ENCODE assay signal across 10 mouse cellular contexts in the genomic region with DNA sequence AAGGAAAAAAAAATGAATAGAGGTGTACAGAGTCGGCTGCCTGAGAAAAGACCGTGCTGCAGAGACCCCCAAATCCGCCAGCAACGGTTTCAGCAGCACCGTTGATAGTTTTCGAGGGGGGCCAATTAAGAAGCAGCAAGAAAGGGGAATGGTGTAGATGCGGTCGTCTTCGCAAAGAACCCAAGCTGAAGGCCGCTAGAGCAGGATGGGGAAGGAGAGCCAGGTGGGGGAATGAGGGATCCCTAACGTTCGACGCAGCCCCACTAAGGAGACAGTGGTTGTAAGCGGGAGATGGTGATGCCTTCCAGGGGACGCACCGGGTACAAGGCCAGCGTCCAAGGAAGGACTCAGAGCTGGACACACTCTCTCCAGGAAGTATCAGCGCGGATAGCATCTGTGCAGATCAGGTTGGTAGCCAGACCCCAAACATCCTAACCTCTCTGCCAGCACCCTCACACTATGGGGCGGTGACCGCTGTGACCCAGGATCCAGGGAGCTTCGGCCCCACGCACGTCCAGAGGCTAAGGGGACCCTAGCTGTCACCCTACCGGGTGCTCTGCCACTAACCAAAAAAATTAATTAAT. TPM values are rescaled to one million over a fixed set of nuclear protein-coding genes. Genes with fewer than 3 reads are reported as not detected.
DNase-seq lines count a peak whose midpoint lies in the region; ATAC-seq and TF ChIP-seq lines count a peak whose summit lies in the region.
"Had no signal": no experiment of that assay in that cellular context is flagged by ENCODE, and none has a peak within 500 bp of the region (broad histone marks: within the 10 kb centered on the region; RNA-seq: fewer than 3 reads in every experiment).

No protein-coding gene starts in this region.

- DNase-seq in kidney, adult 2 months = no peak
- no peak for DNase-seq in kidney, postnatal 14 days
- DNase-seq in cerebellum, postnatal 10 days = peak; percentile 36 to 42
- DNase-seq in hindbrain, postnatal 0 days (ENCODE audit: low spot score) = no peak
- peak; percentile 36 for DNase-seq in neural tube, embryonic 11.5 days (ENCODE audit: low spot score)
- DNase-seq in thymus, postnatal 10 days (ENCODE audit: low spot score in 2 of 2) = no peak
- DNase-seq in lung, postnatal 25 days (ENCODE audit: low spot score) = no peak

- TF ChIP-seq CTCF in kidney, adult 2 months (conservative IDR thresholded peaks at IDR 0.05; ENCODE audit: insufficient read depth, insufficient read length, low read depth, low read length) = no peak
- TF ChIP-seq CTCF in hindbrain, postnatal 0 days (IDR thresholded peaks at IDR 0.05; ENCODE audit: low read depth) = no peak

- TF ChIP-seq POLR2A in kidney, adult 2 months (IDR thresholded peaks at IDR 0.05; ENCODE audit: low read depth, low read length) = no peak

- H3K4me1 ChIP-seq in kidney, adult 2 months (ENCODE audit: control insufficient read depth, insufficient read depth, low read length) = no peaks in the 10 kb centered on the region
- peaks cover 6% of the 10 kb centered on the region for H3K4me1 ChIP-seq in hindbrain, postnatal 0 days (ENCODE audit: insufficient read depth, low read length)
- peaks cover 13% of the 10 kb centered on the region for H3K4me1 ChIP-seq in neural tube, embryonic 11.5 days (ENCODE audit: control insufficient read depth, insufficient read depth, low read length)

- no peak for ATAC-seq in hindbrain, postnatal 0 days
- no peak for ATAC-seq in neural tube, embryonic 11.5 days (ENCODE audit: insufficient read depth, low FRiP score, low TSS enrichment)
- no peak for ATAC-seq in megakaryocyte-erythroid progenitor cell, adult 5-6 weeks (replicated peaks; ENCODE audit: low FRiP score, low TSS enrichment, poor library complexity, severe bottlenecking)
- ATAC-seq: Patski had no signal

- H3K9ac ChIP-seq in hindbrain, postnatal 0 days (replicated peaks; ENCODE audit: low read length) = peak overlapping the region; percentile 58
- peak overlapping the region; percentile 58 for H3K9ac ChIP-seq in neural tube, embryonic 11.5 days (ENCODE audit: low read length)

- H3K4me3 ChIP-seq in kidney, adult 2 months (ENCODE audit: insufficient read depth, low read depth, low read length) = peak overlapping the region; percentile 29
- peak overlapping the region; percentile 65 for H3K4me3 ChIP-seq in hindbrain, postnatal 0 days (ENCODE audit: low read length)
- peak overlapping the region; percentile 49 for H3K4me3 ChIP-seq in neural tube, embryonic 11.5 days (ENCODE audit: low read depth, low read length)

- H3K36me3 ChIP-seq in kidney, adult 2 months (ENCODE audit: control insufficient read depth, insufficient read depth, low read length) = no peaks in the 10 kb centered on the region
- no peaks in the 10 kb centered on the region for H3K36me3 ChIP-seq in hindbrain, postnatal 0 days (ENCODE audit: insufficient read depth, low read length)
- H3K36me3 ChIP-seq in neural tube, embryonic 11.5 days (ENCODE audit: control insufficient read depth, insufficient read depth, low read length) = no peaks in the 10 kb centered on the region

- peaks cover 6% of the 10 kb centered on the region for H3K27me3 ChIP-seq in kidney, adult 2 months (replicated peaks; ENCODE audit: control insufficient read depth, insufficient read depth, low read length)
- peaks cover 8% of the 10 kb centered on the region; the same call in 1 of the 2 replicates for H3K27me3 ChIP-seq in hindbrain, postnatal 0 days (ENCODE audit: insufficient read depth, low read length)
- H3K27me3 ChIP-seq in neural tube, embryonic 11.5 days (ENCODE audit: control insufficient read depth, insufficient read depth, low read length) = peaks cover 62% of the 10 kb centered on the region

- no peak overlapping the region for H3K27ac ChIP-seq in kidney, adult 2 months (ENCODE audit: insufficient read depth, low read depth, low read length)
- peak overlapping the region; percentile 12 for H3K27ac ChIP-seq in hindbrain, postnatal 0 days
- no peak overlapping the region for H3K27ac ChIP-seq in neural tube, embryonic 11.5 days (ENCODE audit: low read depth, low read length)

- H3K4me2 ChIP-seq in hindbrain, postnatal 0 days (ENCODE audit: low read depth, low read length) = peak overlapping the region; percentile 88
- H3K4me2 ChIP-seq in neural tube, embryonic 11.5 days (ENCODE audit: low read depth) = peak overlapping the region; percentile 80

- H3K9me3 ChIP-seq in hindbrain, postnatal 0 days (ENCODE audit: low read length) = no peaks in the 10 kb centered on the region
- H3K9me3 ChIP-seq in neural tube, embryonic 11.5 days (ENCODE audit: control insufficient read depth, low read length) = no peaks in the 10 kb centered on the region

- WGBS in kidney, adult 2 months = 6% methylated on average over 25 of the region's 25 CpGs
- 3% methylated on average over 25 of the region's 25 CpGs for WGBS in hindbrain, postnatal 0 days
- 5% methylated on average over 25 of the region's 25 CpGs for WGBS in neural tube, embryonic 11.5 days

RNA-seq across cellular contexts. Expression of a gene that starts 2.7 kb away (rescaled TPM):
- polyA plus RNA-seq in kidney, adult 2 months (2012; rRNA removed) = 2.5 TPM in 2 replicates
- total RNA-seq in hindbrain, postnatal 0 days (2014; rRNA removed) = 56.0 and 56.6 TPM in 2 replicates
- 54.5 and 54.9 TPM in 2 replicates for polyA plus RNA-seq in hindbrain, postnatal 0 days (2015; fragmentation: Nextera tagmentation; extraction: Ambion mirVana)
- polyA plus RNA-seq in neural tube, embryonic 11.5 days (2014; fragmentation: Nextera tagmentation; extraction: Ambion mirVana) = 27.1 and 32.0 TPM in 2 replicates
- not detected in 2 replicates for total RNA-seq in megakaryocyte-erythroid progenitor cell, adult 5-6 weeks (2014; fragmentation: Nextera tagmentation)
- 0.14 TPM in 1 of 2 replicates, not detected in the other for total RNA-seq in megakaryocyte-erythroid progenitor cell, adult 5-6 weeks (2017)
- polyA plus RNA-seq: Patski had no signal

RNA-seq across cellular contexts. Expression of a gene that starts 52.6 kb away (rescaled TPM):
- polyA plus RNA-seq in kidney, adult 2 months (2012; rRNA removed) = 67.8 and 81.0 TPM in 2 replicates
- total RNA-seq in hindbrain, postnatal 0 days (2014; rRNA removed) = not detected in 2 replicates
- not detected in 2 replicates for polyA plus RNA-seq in hindbrain, postnatal 0 days (2015; fragmentation: Nextera tagmentation; extraction: Ambion mirVana)
- 0.15 and 0.26 TPM in 2 replicates for polyA plus RNA-seq in neural tube, embryonic 11.5 days (2014; fragmentation: Nextera tagmentation; extraction: Ambion mirVana)
- total RNA-seq in megakaryocyte-erythroid progenitor cell, adult 5-6 weeks (2014; fragmentation: Nextera tagmentation) = 5.9 and 14.7 TPM in 2 replicates
- 11.5 and 14.7 TPM in 2 replicates for total RNA-seq in megakaryocyte-erythroid progenitor cell, adult 5-6 weeks (2017)
- polyA plus RNA-seq: large intestine, adult 2 months; Patski had no signal

Comparison
In these comparisons a context has a peak if more than half of its experiments do, and no peak if none do; other contexts are left out.
1. DNase-seq: peak in cerebellum, postnatal 10 days (2 of 2) and neural tube, embryonic 11.5 days (single experiment); none in kidney, adult 2 months (single experiment), kidney, postnatal 14 days (single experiment), hindbrain, postnatal 0 days (single experiment), thymus, postnatal 10 days (0 of 2) and lung, postnatal 25 days (single experiment).
2. RNA of a gene that starts 52.6 kb away (polyA plus RNA-seq): 67.8 to 81.0 TPM in kidney, adult 2 months; 0.15 to 0.26 TPM in neural tube, embryonic 11.5 days and not detected in hindbrain, postnatal 0 days; every median in the first group is over 10 times any median in the second.
3. Peak in every context shown above with its lines, with median percentiles within 50 percentile points of each other: H3K4me3 ChIP-seq.